ENCODE assay signal across 25 mouse cellular contexts in genomic region chr10:66593506-66593905, GRCm38 (mm10).
"Had no signal": no experiment of that assay in that cellular context is flagged by ENCODE, and none has a peak within 500 bp of the region (broad histone marks: within the 10 kb centered on the region; RNA-seq: fewer than 3 reads in every experiment).

No protein-coding gene starts in this region.

- H3K27me3 ChIP-seq: kidney, embryonic 15.5 days; limb, embryonic 13.5 days; liver, embryonic 12.5 days; liver, embryonic 15.5 days; lung, embryonic 15.5 days; megakaryocyte, embryonic 14.5 days; midbrain, embryonic 13.5 days; neural tube, embryonic 13.5 days had no signal

- H3K4me2 ChIP-seq: kidney, embryonic 15.5 days; limb, embryonic 13.5 days; liver, embryonic 12.5 days; liver, embryonic 15.5 days; lung, embryonic 15.5 days; midbrain, embryonic 13.5 days; neural tube, embryonic 13.5 days had no signal

- ATAC-seq: liver, embryonic 12.5 days; midbrain, embryonic 13.5 days; midbrain, embryonic 16.5 days had no signal

- DNase-seq: kidney, adult 8-10 months; kidney, postnatal 25 days; layer of hippocampus, adult 9-11 months; liver; lung, adult 18-20 months; lung, postnatal 10 days; lung, postnatal 36 days; retina, postnatal 1 day; right cerebral cortex, postnatal 14 days; right cerebral cortex, postnatal 4 days; thymus, adult 18-20 months; thymus, postnatal 36 days had no signal

- H3K4me1 ChIP-seq: kidney, embryonic 15.5 days; limb, embryonic 10.5 days; liver, embryonic 12.5 days; liver, embryonic 15.5 days; lung, embryonic 15.5 days; megakaryocyte, embryonic 14.5 days; midbrain, embryonic 10.5 days; midbrain, embryonic 13.5 days; neural tube, embryonic 13.5 days had no signal

- H3K4me3 ChIP-seq: kidney, embryonic 15.5 days; layer of hippocampus, adult 2 months; limb, embryonic 10.5 days; limb, embryonic 13.5 days; liver, embryonic 12.5 days; liver, embryonic 15.5 days; lung, embryonic 15.5 days; megakaryocyte, embryonic 14.5 days; midbrain, embryonic 10.5 days; midbrain, embryonic 13.5 days; myocyte; neural tube, embryonic 13.5 days had no signal

- H3K27ac ChIP-seq: kidney, embryonic 15.5 days; layer of hippocampus, adult 2 months; limb, embryonic 10.5 days; limb, embryonic 13.5 days; liver, embryonic 12.5 days; liver, embryonic 15.5 days; lung, embryonic 15.5 days; midbrain, embryonic 10.5 days; midbrain, embryonic 13.5 days; neural tube, embryonic 13.5 days had no signal

- H3K9ac ChIP-seq: kidney, embryonic 15.5 days; limb, embryonic 13.5 days; liver, embryonic 12.5 days; liver, embryonic 15.5 days; lung, embryonic 15.5 days; midbrain, embryonic 13.5 days; neural tube, embryonic 13.5 days had no signal

- H3K9me3 ChIP-seq: kidney, embryonic 15.5 days; limb, embryonic 10.5 days; limb, embryonic 13.5 days; liver, embryonic 15.5 days; lung, embryonic 15.5 days; midbrain, embryonic 10.5 days; midbrain, embryonic 13.5 days; neural tube, embryonic 13.5 days had no signal

- H3K36me3 ChIP-seq: kidney, embryonic 15.5 days; limb, embryonic 10.5 days; limb, embryonic 13.5 days; liver, embryonic 12.5 days; liver, embryonic 15.5 days; lung, embryonic 15.5 days; midbrain, embryonic 10.5 days; midbrain, embryonic 13.5 days; neural tube, embryonic 13.5 days had no signal
